Mouse (Mus musculus): ENCODE measurements around the gene Tmem79.
"Not testable (repeated sequence)": the region's sequence is repeated elsewhere in the genome, so short reads cannot be mapped to it uniquely, and the experiment has no call there.

DNA sequence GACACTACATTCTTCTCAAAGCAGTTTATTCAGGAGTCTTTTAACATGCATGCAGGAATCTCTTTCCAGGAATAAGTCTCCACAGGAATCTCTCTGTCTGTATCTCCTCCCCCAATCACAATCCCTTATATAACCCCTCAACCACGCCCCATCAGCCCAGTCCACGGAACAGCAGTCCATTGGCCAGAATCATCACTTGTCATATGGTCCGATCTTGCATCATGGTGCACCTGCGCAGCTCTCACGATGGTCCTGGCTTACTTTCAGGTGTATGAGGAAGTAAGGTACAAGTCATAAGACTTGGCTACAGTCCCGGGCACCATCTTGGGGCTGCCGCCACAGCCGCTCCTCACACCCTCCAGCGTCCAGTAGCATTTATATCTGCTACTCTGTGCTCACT is 36.7 kb upstream of the Tmem79 start, which contains the start of gene Bglap3:
- TF ChIP-seq CTCF (IDR thresholded peaks at IDR 0.05; ENCODE audit: low read depth, low read length); TAL1 (conservative IDR thresholded peaks at IDR 0.05; ENCODE audit: low read depth, low read length); GATA1 (IDR thresholded peaks at IDR 0.05; ENCODE audit: borderline replicate concordance, low read length); POLR2AphosphoS5 (IDR thresholded peaks at IDR 0.05; ENCODE audit: insufficient replicate concordance, low read depth, low read length); GATA2 (IDR thresholded peaks at IDR 0.05; ENCODE audit: borderline replicate concordance, low read depth, low read length): not testable (repeated sequence)
